Mouse (Mus musculus) bone marrow macrophage, adult 2 months (primary cell): ENCODE data around the gene Phf8.

ENCODE experiments used
- CTCF ChIP-seq: IDR thresholded peaks from 2 replicates; pipeline ENCODE4 v1.5.1; 2012; ENCODE audit warnings: low read depth, mild to moderate bottlenecking, low read length, moderate library complexity
- POLR2A ChIP-seq: IDR thresholded peaks from 2 replicates; pipeline ENCODE4 v1.6.1; 2012; ENCODE audit warnings: mild to moderate bottlenecking, low read depth, low read length, borderline replicate concordance

DNA sequence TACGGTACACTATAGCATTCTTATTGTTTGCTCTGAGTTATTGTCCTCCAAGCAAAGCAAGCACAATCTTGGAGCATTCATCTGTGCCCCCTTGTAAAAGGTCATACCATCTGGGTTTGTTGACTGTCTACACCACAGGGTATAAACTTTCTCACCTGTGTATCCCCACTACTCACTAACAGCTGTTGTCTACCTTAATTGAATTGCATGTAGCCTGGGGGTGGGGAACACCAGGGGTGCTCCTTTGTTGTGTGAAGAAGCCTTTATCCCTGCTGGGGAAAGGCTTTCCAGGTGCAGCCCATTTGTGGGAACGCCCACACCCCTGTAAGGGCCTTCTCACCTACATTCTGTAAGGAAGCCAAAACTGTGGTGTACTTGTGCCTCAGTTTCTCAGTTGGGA, 133.3 kb downstream of the Phf8 start:
- TF ChIP-seq POLR2A: no peak
- TF ChIP-seq CTCF: no peak
